Mouse (Mus musculus) liver, embryonic 15.5 days (tissue): ENCODE results near the gene Cd44. TPM values are rescaled to one million over a fixed set of nuclear protein-coding genes. Genes with fewer than 3 reads are reported as not detected.

ENCODE experiments used
- ATAC-seq: fragments of 200-750 bp; cut with Nextera tagmentation; 2 replicates; pipeline ENCODE4 v1.8.0; 2017; ENCODE audit warnings: moderate number of reproducible peaks, mild to moderate bottlenecking, moderate library complexity; ENCODE audit not compliant: insufficient read depth
- H3K27ac ChIP-seq: fragments of 300-500 bp; sonication (generic); replicated peaks from 2 replicates; pipeline ENCODE4 v1.5.1; 2015; ENCODE audit warnings: mild to moderate bottlenecking, inconsistent platforms
- H3K27me3 ChIP-seq: fragments of 300-500 bp; sonication (generic); 2 replicates; pipeline ENCODE4 v1.6.1; 2015; ENCODE audit warnings: mild to moderate bottlenecking, inconsistent platforms
- H3K36me3 ChIP-seq: fragments of 300-500 bp; sonication (generic); replicated peaks from 2 replicates; pipeline ENCODE4 v1.6.1; 2015; ENCODE audit warnings: moderate library complexity, mild to moderate bottlenecking, inconsistent platforms
- H3K4me1 ChIP-seq: fragments of 300-500 bp; sonication (generic); replicated peaks from 2 replicates; pipeline ENCODE4 v1.6.1; 2015; ENCODE audit warnings: inconsistent platforms
- H3K4me2 ChIP-seq: fragments of 300-500 bp; sonication (generic); 2 replicates; pipeline ENCODE4 v1.6.1; 2015; ENCODE audit warnings: moderate library complexity, mild to moderate bottlenecking, inconsistent platforms
- H3K4me3 ChIP-seq: fragments of 300-500 bp; sonication (generic); replicated peaks from 2 replicates; pipeline ENCODE4 v1.5.1; 2015; ENCODE audit warnings: mild to moderate bottlenecking, inconsistent platforms
- H3K9ac ChIP-seq: fragments of 300-500 bp; sonication (generic); 2 replicates; pipeline ENCODE4 v1.6.1; 2015; ENCODE audit warnings: moderate library complexity, mild to moderate bottlenecking, inconsistent platforms
- H3K9me3 ChIP-seq: fragments of 300-500 bp; sonication (generic); replicated peaks from 2 replicates; pipeline ENCODE4 v1.6.1; 2016; ENCODE audit warnings: inconsistent platforms
- WGBS: fragments of 180-500 bp; shearing (Covaris S2); methylation state at CpG from one replicate; pipeline ENCODE4 v1.1.7; 2015; ENCODE audit warnings: mixed read lengths; ENCODE audit not compliant: insufficient replicate concordance; 5-methylcytosine and 5-hydroxymethylcytosine counted together
- polyA plus RNA-seq: library from polyadenylated mRNA; unstranded; fragments of >200 nt; fragmentation: Nextera tagmentation; extraction: Ambion mirVana; gene quantifications from 2 replicates; pipeline ENCODE4 v1.2.1, GENCODE M21; 2015

The Cd44 gene
- polyA plus RNA-seq, 1 experiment from 2014 or later: 15.5 TPM

DNA sequence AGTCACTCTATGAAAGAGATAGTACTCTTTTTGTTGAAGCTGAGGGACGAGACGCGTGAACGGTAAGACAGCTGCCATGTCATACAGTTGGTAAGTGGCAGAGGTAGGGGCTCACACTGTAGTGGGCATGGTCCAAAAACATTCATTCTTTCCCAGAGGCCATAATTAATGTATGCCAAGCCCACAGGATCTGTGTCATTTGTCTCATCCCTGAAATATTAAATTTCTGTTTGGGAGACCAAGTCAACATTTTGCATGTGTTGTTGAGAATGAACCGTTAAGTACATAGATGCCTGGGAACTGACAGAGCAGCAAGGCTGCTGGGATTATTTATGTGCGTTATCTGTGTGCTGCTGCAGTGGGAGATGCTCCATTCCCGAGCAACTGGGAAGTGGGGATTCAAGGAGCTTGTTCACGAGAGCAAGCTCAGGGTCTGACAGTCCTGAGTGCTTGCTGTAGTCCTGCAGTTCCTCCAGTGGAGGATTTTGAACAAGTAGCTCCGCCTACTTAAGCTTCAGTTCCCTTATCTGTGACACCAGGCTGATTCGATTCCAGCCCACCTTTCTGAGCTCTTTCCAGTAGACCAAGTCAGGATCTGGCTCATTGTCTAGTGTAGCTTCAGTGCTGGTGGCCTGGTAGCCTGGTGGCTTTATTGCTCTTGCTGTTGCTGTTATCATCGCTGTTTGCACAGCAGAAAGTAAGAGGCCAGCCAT, 12.5 kb upstream of the Cd44 start:
- Histone ChIP-seq H3K4me1 (peaks cover 19% of the 10 kb centered on the region), H3K27me3 (no peaks in the 10 kb centered on the region), H3K36me3 (no peaks in the 10 kb centered on the region), H3K4me3 (no peak overlapping the region), H3K9ac (no peak overlapping the region), H3K4me2 (peak overlapping the region; percentile 14; the same call in 1 of the 2 replicates), H3K9me3 (no peaks in the 10 kb centered on the region), H3K27ac (no peak overlapping the region)
- ATAC-seq: peak; percentile 63
- WGBS: 44% methylated on average over 11 of the region's 11 CpGs

DNA sequence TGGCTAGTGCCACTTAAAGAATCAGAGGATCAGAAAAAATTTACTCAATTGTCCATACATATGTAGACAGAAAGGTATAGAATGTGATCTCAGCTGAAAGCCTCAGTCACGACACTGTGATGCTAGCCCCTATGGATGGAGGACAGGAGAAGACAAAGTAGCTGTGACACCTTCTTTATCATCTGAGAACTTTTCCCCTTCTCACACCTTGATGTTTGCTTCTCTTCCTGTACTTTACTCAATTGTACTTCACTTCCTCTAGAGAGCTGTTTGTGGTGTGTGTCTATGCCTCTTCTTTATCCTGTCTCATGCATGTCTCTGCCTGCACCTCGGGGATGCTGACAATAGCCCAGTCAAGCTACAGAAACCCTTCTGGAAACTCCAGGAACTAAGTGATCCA, 11.5 kb upstream of the Cd44 start:
- ATAC-seq: no peak
- Histone ChIP-seq H3K9me3 (no peaks in the 10 kb centered on the region), H3K36me3 (no peaks in the 10 kb centered on the region), H3K4me1 (peaks cover 19% of the 10 kb centered on the region), H3K27me3 (no peaks in the 10 kb centered on the region), H3K9ac (no peak overlapping the region), H3K27ac (no peak overlapping the region), H3K4me3 (no peak overlapping the region), H3K4me2 (no peak overlapping the region)
- WGBS: 49% methylated on average over 2 of the region's 2 CpGs

DNA sequence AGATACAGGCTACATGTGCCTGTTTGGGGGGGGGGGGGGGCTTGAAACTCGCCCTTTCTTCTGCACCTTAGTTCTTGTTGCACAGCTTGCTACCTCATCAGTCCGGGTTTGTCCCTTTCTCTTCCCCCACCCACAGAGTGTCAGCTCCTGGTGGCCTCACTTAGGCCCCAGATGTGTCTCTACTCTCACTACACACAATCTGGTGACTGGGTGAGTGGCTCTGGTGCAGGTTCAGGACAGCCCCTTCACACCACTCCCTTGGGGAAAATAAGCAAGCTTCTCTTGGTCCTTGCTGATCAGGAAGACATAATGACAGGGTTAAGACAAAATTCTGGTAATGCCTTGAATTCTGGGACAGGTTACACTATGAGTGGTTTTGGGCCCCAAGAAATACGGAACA, 11.0 kb upstream of the Cd44 start:
- H3K4me3 ChIP-seq: no peak overlapping the region
- WGBS: 50% methylated on average over 3 of the region's 3 CpGs
- no peak overlapping the region for H3K4me2 ChIP-seq
- H3K9ac ChIP-seq: no peak overlapping the region
- H3K36me3 ChIP-seq: no peaks in the 10 kb centered on the region
- no peaks in the 10 kb centered on the region for H3K27me3 ChIP-seq
- H3K4me1 ChIP-seq: peaks cover 19% of the 10 kb centered on the region
- ATAC-seq: no peak
- no peak overlapping the region for H3K27ac ChIP-seq
- H3K9me3 ChIP-seq: no peaks in the 10 kb centered on the region

DNA sequence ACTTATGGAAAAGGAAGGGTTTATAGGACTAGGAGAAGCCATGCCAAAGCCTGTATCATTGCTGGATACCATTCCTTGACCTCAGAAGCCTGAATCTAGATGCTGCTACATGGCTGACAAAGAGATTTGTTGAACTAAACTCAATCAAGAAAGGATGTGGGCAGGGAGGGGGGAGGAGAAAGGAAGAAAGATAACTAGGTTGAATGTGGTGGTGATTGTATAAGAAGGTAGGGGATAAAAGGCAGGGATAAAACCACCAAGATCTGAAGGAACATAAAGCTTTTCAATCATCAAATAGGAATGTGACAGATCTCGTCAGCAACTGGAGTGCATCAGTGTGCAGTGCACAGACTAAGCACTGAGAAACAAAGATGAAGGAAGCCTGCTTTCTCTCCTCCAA, 7.9 kb upstream of the Cd44 start:
- no peak for ATAC-seq
- Histone ChIP-seq H3K9ac (no peak overlapping the region), H3K27me3 (no peaks in the 10 kb centered on the region), H3K4me2 (no peak overlapping the region), H3K36me3 (no peaks in the 10 kb centered on the region), H3K4me1 (peaks cover 14% of the 10 kb centered on the region), H3K9me3 (no peaks in the 10 kb centered on the region), H3K27ac (no peak overlapping the region), H3K4me3 (no peak overlapping the region)
- 53% methylated on average over 1 of the region's 1 CpGs for WGBS

DNA sequence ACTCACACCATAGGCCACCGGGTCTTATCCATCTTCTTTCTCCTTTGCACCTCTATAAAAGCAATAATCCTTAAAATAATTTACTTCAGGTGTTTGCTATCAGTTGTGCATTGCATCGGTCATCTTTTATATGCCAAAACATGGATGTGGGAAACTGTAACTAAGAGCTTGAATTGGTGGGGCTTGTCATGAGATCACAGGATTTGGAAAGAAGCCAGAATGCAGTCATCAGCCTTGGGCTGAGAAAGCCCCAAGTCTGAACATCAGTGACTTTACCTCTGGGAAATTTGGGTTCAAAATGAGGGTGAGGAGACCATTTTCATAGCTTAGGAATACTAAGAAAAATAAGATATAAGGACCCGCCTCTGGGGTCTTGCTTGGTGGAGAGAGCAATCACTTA, 4.1 kb upstream of the Cd44 start:
- H3K9ac ChIP-seq: no peak overlapping the region
- peaks cover 15% of the 10 kb centered on the region for H3K4me1 ChIP-seq
- no peak overlapping the region for H3K4me2 ChIP-seq
- H3K9me3 ChIP-seq: no peaks in the 10 kb centered on the region
- H3K27ac ChIP-seq: no peak overlapping the region
- no peak for ATAC-seq
- H3K36me3 ChIP-seq: no peaks in the 10 kb centered on the region
- H3K27me3 ChIP-seq: no peaks in the 10 kb centered on the region
- no peak overlapping the region for H3K4me3 ChIP-seq
- 59% methylated on average over 3 of the region's 3 CpGs for WGBS

DNA sequence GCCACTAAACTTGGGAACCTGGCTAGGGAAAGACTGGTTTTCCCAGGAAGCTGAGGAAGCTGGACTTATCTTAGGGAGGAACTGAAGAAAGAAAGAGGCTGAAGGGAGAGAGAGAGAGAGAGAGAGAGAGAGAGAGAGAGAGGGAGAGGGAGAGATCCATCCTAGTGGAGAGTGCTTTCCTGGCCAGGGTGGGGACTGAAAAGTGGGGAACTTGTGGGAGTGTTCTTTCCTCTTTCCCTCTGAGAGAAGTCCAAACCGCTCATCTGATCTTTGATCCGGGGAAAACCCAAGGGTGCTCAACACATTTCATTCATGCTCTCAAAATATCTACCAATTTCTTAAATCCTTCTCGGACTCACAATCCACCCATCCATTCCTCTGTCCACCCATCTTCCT, 361 bp upstream of the Cd44 start:
- H3K4me3 ChIP-seq: peak overlapping the region; percentile 65
- H3K36me3 ChIP-seq: no peaks in the 10 kb centered on the region
- ATAC-seq: no peak
- peak overlapping the region; percentile 61 for H3K9ac ChIP-seq
- H3K27ac ChIP-seq: no peak overlapping the region
- H3K4me1 ChIP-seq: peaks cover 44% of the 10 kb centered on the region
- peak overlapping the region; percentile 85 for H3K4me2 ChIP-seq
- no peaks in the 10 kb centered on the region for H3K9me3 ChIP-seq
- no peaks in the 10 kb centered on the region for H3K27me3 ChIP-seq
- WGBS: 18% methylated on average over 3 of the region's 3 CpGs

DNA sequence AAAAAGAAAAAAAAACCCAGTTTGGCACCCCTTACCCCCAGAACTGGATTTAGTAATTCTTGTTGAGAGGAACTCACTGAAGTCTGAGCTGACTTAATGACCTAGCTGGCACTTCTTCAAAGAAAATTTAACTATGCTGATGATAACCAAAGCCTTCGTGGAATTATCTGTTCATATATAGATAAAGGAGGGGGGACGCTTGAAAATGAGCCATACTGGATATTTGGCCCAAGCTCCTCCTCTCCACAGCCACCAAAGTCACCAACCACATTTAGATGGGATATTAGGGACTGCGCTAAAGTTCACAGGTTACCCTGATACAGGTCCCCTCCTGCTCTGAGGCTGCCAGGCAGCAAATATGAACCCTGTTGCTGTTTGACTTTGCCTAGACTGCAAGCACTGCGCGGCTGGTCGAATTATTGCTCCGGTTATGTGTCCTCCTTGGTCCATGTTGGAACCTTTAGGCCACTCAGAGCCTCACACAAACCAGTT, 1.2 kb downstream of the Cd44 start:
- no peaks in the 10 kb centered on the region for H3K36me3 ChIP-seq
- H3K27me3 ChIP-seq: no peaks in the 10 kb centered on the region
- H3K4me1 ChIP-seq: peaks cover 58% of the 10 kb centered on the region
- peak overlapping the region; percentile 65 for H3K4me3 ChIP-seq
- H3K9me3 ChIP-seq: no peaks in the 10 kb centered on the region
- H3K9ac ChIP-seq: peak overlapping the region; percentile 61
- peak; percentile 24 for ATAC-seq
- H3K27ac ChIP-seq: peak overlapping the region; percentile 73
- WGBS: 11% methylated on average over 7 of the region's 7 CpGs
- peak overlapping the region; percentile 85 for H3K4me2 ChIP-seq

DNA sequence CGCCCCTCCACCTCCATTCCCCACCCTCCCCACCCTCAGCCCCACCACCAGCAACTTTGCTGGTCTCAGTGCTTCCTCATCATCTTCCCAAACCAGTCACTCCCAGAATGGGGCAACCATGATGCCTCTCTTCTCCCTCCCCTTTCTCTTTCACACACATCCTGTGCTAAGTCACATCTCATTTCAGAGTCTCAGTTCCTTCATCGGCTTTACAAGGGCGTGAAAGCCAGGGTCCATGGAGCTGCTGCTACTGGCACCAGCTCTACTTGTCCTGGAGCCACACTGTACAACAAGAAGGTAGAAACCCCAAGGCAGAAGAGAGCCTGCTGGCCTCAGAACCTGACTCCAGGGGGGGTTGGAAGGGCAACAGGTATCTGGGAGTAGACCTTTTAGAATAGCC, 2.2 kb downstream of the Cd44 start:
- no peak for ATAC-seq
- Histone ChIP-seq H3K4me3 (peak overlapping the region; percentile 65), H3K27me3 (no peaks in the 10 kb centered on the region), H3K9ac (peak overlapping the region; percentile 61; the same call in 1 of the 2 replicates), H3K9me3 (no peaks in the 10 kb centered on the region), H3K36me3 (no peaks in the 10 kb centered on the region), H3K4me1 (peaks cover 64% of the 10 kb centered on the region), H3K4me2 (peak overlapping the region; percentile 85), H3K27ac (peak overlapping the region; percentile 73)
- 14% methylated on average over 3 of the region's 3 CpGs for WGBS

DNA sequence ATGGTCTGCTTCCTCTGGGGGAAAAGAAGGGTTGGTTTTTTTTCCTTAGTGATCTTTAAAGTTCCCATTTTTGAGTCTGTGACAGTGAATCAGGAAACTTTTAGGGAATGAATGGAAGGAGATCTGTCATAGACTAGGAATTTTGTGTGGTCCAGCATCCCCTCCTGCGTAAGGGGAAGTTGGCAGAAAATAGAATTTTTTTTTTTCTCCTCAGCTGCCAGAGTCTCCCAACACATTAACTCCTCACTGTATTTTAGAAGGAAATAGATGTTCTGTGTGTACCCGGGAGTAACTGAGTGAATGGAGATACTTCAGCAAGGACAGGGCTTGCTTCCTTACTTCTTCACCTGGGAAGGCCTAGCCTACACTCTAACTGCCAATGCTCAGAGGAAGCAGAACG, 2.9 kb downstream of the Cd44 start:
- WGBS: 39% methylated on average over 3 of the region's 3 CpGs
- Histone ChIP-seq H3K9me3 (no peaks in the 10 kb centered on the region), H3K27me3 (no peaks in the 10 kb centered on the region), H3K9ac (no peak overlapping the region), H3K36me3 (no peaks in the 10 kb centered on the region), H3K4me1 (peaks cover 64% of the 10 kb centered on the region), H3K27ac (no peak overlapping the region), H3K4me2 (peak overlapping the region; percentile 85), H3K4me3 (peak overlapping the region; percentile 65)
- ATAC-seq: no peak

DNA sequence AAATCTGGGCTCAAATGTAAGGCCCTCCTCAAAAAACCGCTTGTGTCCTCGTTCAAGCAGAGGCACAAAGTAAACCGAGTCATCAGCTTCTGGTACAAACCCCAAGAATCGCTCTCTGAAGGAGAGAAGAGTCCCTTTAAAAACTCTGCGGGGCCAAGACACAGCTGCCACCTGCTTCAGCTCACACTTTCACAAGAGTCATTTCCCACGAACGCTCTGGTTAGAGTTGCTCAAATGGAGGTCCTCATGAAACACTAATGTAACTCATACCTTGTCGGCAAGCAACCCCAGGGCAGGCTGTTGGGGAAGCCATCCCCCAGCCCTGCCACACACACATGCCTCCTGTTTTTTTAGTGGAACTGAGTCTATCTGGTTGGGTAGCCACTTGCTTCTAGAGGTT, 5.3 kb downstream of the Cd44 start:
- H3K27ac ChIP-seq: no peak overlapping the region
- no peak overlapping the region for H3K9ac ChIP-seq
- H3K4me2 ChIP-seq: no peak overlapping the region
- 71% methylated on average over 8 of the region's 8 CpGs for WGBS
- no peak overlapping the region for H3K4me3 ChIP-seq
- peaks cover 55% of the 10 kb centered on the region for H3K4me1 ChIP-seq
- H3K36me3 ChIP-seq: no peaks in the 10 kb centered on the region
- no peaks in the 10 kb centered on the region for H3K27me3 ChIP-seq
- no peaks in the 10 kb centered on the region for H3K9me3 ChIP-seq
- ATAC-seq: no peak

DNA sequence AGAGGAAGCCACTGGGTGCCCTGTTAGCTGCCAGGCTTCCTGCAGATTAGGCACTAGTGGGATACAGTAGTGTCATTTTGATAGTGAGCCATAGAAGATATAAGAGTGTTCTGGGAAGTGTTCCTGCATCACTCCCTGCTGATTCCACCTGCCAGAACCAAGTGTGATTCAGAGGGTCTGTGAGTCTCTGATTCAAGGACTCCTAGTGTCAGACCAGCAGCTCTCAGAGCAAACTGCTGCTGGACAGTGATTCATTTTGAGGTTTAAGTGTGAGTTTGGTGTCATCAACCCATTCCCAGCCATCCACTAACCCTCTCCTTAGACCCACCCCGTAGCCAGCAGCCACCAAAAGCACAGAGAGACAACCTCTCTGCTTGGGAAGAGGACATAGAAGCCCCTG, 6.3 kb downstream of the Cd44 start:
- Histone ChIP-seq H3K4me3 (no peak overlapping the region), H3K4me1 (peaks cover 49% of the 10 kb centered on the region), H3K4me2 (0 out of 2 replicates have a peak overlapping the region, but pooled peaks have one; percentile 3), H3K9ac (no peak overlapping the region), H3K27ac (no peak overlapping the region), H3K27me3 (no peaks in the 10 kb centered on the region), H3K36me3 (no peaks in the 10 kb centered on the region), H3K9me3 (no peaks in the 10 kb centered on the region)
- no peak for ATAC-seq
- WGBS: 69% methylated on average over 1 of the region's 1 CpGs

DNA sequence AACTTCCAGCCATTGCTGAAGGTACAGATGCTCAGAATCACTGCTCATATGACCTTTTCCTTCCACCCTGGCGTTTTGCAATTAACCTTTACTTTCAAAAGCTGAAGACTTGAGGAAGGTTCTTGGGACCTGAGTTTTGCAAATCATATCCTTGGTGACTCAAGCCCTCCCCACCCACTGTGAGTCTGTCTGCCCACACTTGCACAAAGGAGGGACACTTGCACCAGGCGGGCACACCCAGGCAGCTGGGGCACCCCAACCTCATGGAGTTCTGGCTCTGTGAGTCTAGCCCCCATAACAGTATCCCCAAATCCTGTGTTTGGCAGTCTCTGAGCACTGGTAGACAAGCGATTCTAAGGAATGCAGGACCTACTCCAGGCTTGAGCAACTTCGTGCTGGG, 6.7 kb downstream of the Cd44 start:
- no peak for ATAC-seq
- 0 out of 2 replicates have a peak overlapping the region, but pooled peaks have one; percentile 3 for H3K4me2 ChIP-seq
- H3K4me3 ChIP-seq: no peak overlapping the region
- H3K27me3 ChIP-seq: no peaks in the 10 kb centered on the region
- H3K4me1 ChIP-seq: peaks cover 47% of the 10 kb centered on the region
- H3K27ac ChIP-seq: no peak overlapping the region
- no peaks in the 10 kb centered on the region for H3K9me3 ChIP-seq
- H3K9ac ChIP-seq: no peak overlapping the region
- 42% methylated on average over 4 of the region's 4 CpGs for WGBS
- H3K36me3 ChIP-seq: no peaks in the 10 kb centered on the region
